Comparison of ENCODE assay signal across 8 mouse cellular contexts in genomic region chr10:120872483-120872862, GRCm38 (mm10). TPM values are rescaled to one million over a fixed set of nuclear protein-coding genes. Genes with fewer than 3 reads are reported as not detected.
DNase-seq lines count a peak whose midpoint lies in the region; ATAC-seq and TF ChIP-seq lines count a peak whose summit lies in the region.

No protein-coding gene starts in this region.

- H3K4me2 ChIP-seq in forebrain, postnatal 0 days (ENCODE audit: low read depth) = peak overlapping the region; percentile 45
- peak overlapping the region; percentile 44; the same call in 1 of the 2 replicates for H3K4me2 ChIP-seq in liver, embryonic 11.5 days

- H3K9me3 ChIP-seq in forebrain, postnatal 0 days (ENCODE audit: low read length) = no peaks in the 10 kb centered on the region
- H3K9me3 ChIP-seq in liver, embryonic 11.5 days (ENCODE audit: control insufficient read depth, low read length) = no peaks in the 10 kb centered on the region

- H3K4me3 ChIP-seq in forebrain, postnatal 0 days (ENCODE audit: low read depth, low read length) = peak overlapping the region; percentile 20; the same call in 1 of the 2 replicates
- no peak overlapping the region for H3K4me3 ChIP-seq in liver, embryonic 11.5 days (ENCODE audit: low read depth, low read length)

- no peaks in the 10 kb centered on the region for H3K27me3 ChIP-seq in forebrain, postnatal 0 days (ENCODE audit: insufficient read depth, low read length)
- no peaks in the 10 kb centered on the region for H3K27me3 ChIP-seq in liver, embryonic 11.5 days (replicated peaks; ENCODE audit: control insufficient read depth, insufficient read depth, low read length)

- H3K27ac ChIP-seq in forebrain, postnatal 0 days (ENCODE audit: low read depth, low read length) = no peak overlapping the region
- no peak overlapping the region for H3K27ac ChIP-seq in liver, embryonic 11.5 days (ENCODE audit: low read depth, low read length)

- WGBS in forebrain, postnatal 0 days = 18% methylated on average over 13 of the region's 13 CpGs
- WGBS in liver, embryonic 11.5 days = 12% methylated on average over 13 of the region's 13 CpGs

- TF ChIP-seq CTCF in forebrain, postnatal 0 days (IDR thresholded peaks at IDR 0.05; ENCODE audit: low read depth) = peak; percentile 59

- peak; percentile 23 to 46 for DNase-seq in right cerebral cortex, adult 2 months (ENCODE audit: low spot score in 2 of 2)
- no peak for DNase-seq in right cerebral cortex, postnatal 36 days (ENCODE audit: low spot score in 2 of 2)
- DNase-seq in cerebellum, adult 18-20 months = peak; percentile 47 to 58
- peak; percentile 69 for DNase-seq in forebrain, postnatal 0 days
- DNase-seq in liver, embryonic 11.5 days (ENCODE audit: low spot score) = peak; percentile 64
- peak; percentile 83 for DNase-seq in neural tube, embryonic 10.5 days (ENCODE audit: extremely low spot score, low spot score)
- no peak for DNase-seq in ovary, postnatal 14 days (ENCODE audit: low spot score)

- H3K4me1 ChIP-seq in forebrain, postnatal 0 days (ENCODE audit: insufficient read depth) = no peaks in the 10 kb centered on the region
- peaks cover 9% of the 10 kb centered on the region for H3K4me1 ChIP-seq in liver, embryonic 11.5 days (replicated peaks; ENCODE audit: control insufficient read depth, insufficient read depth, low read length)

- no peak overlapping the region for H3K9ac ChIP-seq in forebrain, postnatal 0 days
- no peak overlapping the region for H3K9ac ChIP-seq in liver, embryonic 11.5 days (ENCODE audit: low read depth, low read length)

- no peaks in the 10 kb centered on the region for H3K36me3 ChIP-seq in forebrain, postnatal 0 days (ENCODE audit: insufficient read depth)
- H3K36me3 ChIP-seq in liver, embryonic 11.5 days (ENCODE audit: control insufficient read depth, insufficient read depth, low read length) = no peaks in the 10 kb centered on the region

- no peak for ATAC-seq in forebrain, postnatal 0 days
- peak; percentile 73 for ATAC-seq in inflammation-experienced regulatory T-cells, adult 6 months
- no peak for ATAC-seq in liver, embryonic 11.5 days (replicated peaks; ENCODE audit: low FRiP score)

RNA-seq across cellular contexts. Expression of gene Msrb3, which starts 26.4 kb away (rescaled TPM):
- total RNA-seq in forebrain, postnatal 0 days (2014; rRNA removed) = 3.2 and 6.1 TPM in 2 replicates
- polyA plus RNA-seq in forebrain, postnatal 0 days (2015; fragmentation: Nextera tagmentation; extraction: Ambion mirVana) = 0.67 and 1.5 TPM in 2 replicates
- polyA plus RNA-seq in inflammation-experienced regulatory T-cells, adult 6 months (2017; shearing (Covaris generic)) = under 1 TPM in 2 of 3 experiments, not detected in 1; 0.17 to 0.48 TPM
- polyA plus RNA-seq in liver, embryonic 11.5 days (2014; fragmentation: Nextera tagmentation; extraction: Ambion mirVana) = 2.1 and 2.8 TPM in 2 replicates

Comparison
In these comparisons a context has a peak if more than half of its experiments do, and no peak if none do; other contexts are left out.
1. DNase-seq: peak in right cerebral cortex, adult 2 months (2 of 2), cerebellum, adult 18-20 months (2 of 2), forebrain, postnatal 0 days (single experiment), liver, embryonic 11.5 days (single experiment) and neural tube, embryonic 10.5 days (single experiment); none in right cerebral cortex, postnatal 36 days (0 of 2) and ovary, postnatal 14 days (single experiment).